Mouse (Mus musculus): ENCODE measurements around the gene Abtb1. TPM values are rescaled to one million over a fixed set of nuclear protein-coding genes. Genes with fewer than 3 reads are reported as not detected.

Gene Abtb1
- polyA plus RNA-seq, 1 experiment from 2014 or later = 34.7 TPM

GRCm38 (mm10) chr6:88870594-88870993, 28.8 kb upstream of the Abtb1 start:
- Histone ChIP-seq H3K4me3 (ENCODE audit: low read depth, low read length) (no peak overlapping the region), H3K9ac (no peak overlapping the region), H3K27me3 (ENCODE audit: insufficient read depth, low read length) (peaks cover 10% of the 10 kb centered on the region; the same call in 1 of the 2 replicates), H3K27ac (ENCODE audit: low read depth) (no peak overlapping the region), H3K4me1 (ENCODE audit: insufficient read depth) (no peaks in the 10 kb centered on the region; the same call in 1 of the 2 replicates), H3K9me3 (ENCODE audit: low read depth, low read length) (no peaks in the 10 kb centered on the region), H3K4me2 (no peak overlapping the region), H3K36me3 (ENCODE audit: insufficient read depth) (no peaks in the 10 kb centered on the region)
- 57% methylated on average over 4 of the region's 4 CpGs for whole genome bisulfite sequencing
- ATAC-seq (ENCODE audit: insufficient read depth) = no peak
- no peak for TF ChIP-seq CTCF (IDR thresholded peaks at IDR 0.05; ENCODE audit: low read depth)
- peak; percentile 46 for DNase-seq

- WGBS = 90% methylated on average over 7 of the region's 7 CpGs
These were observed 27.7 kb upstream of the Abtb1 start for GRCm38 (mm10) chr6:88869459-88869858.

GRCm38 (mm10) chr6:88865704-88866103, 23.9 kb upstream of the Abtb1 start:
- WGBS = 85% methylated on average over 7 of the region's 7 CpGs
- no peak overlapping the region for H3K27ac ChIP-seq (ENCODE audit: low read depth)
- DNase-seq = no peak
- H3K4me2 ChIP-seq = no peak overlapping the region
- no peak overlapping the region for H3K9ac ChIP-seq
- no peak for TF ChIP-seq CTCF (IDR thresholded peaks at IDR 0.05; ENCODE audit: low read depth)
- no peak for ATAC-seq (ENCODE audit: insufficient read depth)
- no peaks in the 10 kb centered on the region for H3K4me1 ChIP-seq (ENCODE audit: insufficient read depth)
- no peaks in the 10 kb centered on the region for H3K27me3 ChIP-seq (ENCODE audit: insufficient read depth, low read length)
- peaks cover 16% of the 10 kb centered on the region for H3K36me3 ChIP-seq (ENCODE audit: insufficient read depth)
- H3K9me3 ChIP-seq (ENCODE audit: low read depth, low read length) = no peaks in the 10 kb centered on the region
- no peak overlapping the region for H3K4me3 ChIP-seq (ENCODE audit: low read depth, low read length)

More at GRCm38 (mm10) chr6:88869459-88869858, 27.7 kb upstream of the Abtb1 start:
- H3K27me3 ChIP-seq (ENCODE audit: insufficient read depth, low read length) = peaks cover 9% of the 10 kb centered on the region; the same call in 1 of the 2 replicates
- TF ChIP-seq CTCF (IDR thresholded peaks at IDR 0.05; ENCODE audit: low read depth) = no peak
- no peak for ATAC-seq (ENCODE audit: insufficient read depth)
- no peaks in the 10 kb centered on the region for H3K9me3 ChIP-seq (ENCODE audit: low read depth, low read length)
- H3K4me1 ChIP-seq (ENCODE audit: insufficient read depth) = no peaks in the 10 kb centered on the region; the same call in 1 of the 2 replicates
- H3K4me2 ChIP-seq = no peak overlapping the region
- no peak overlapping the region for H3K9ac ChIP-seq
- peaks cover 4% of the 10 kb centered on the region; the same call in 1 of the 2 replicates for H3K36me3 ChIP-seq (ENCODE audit: insufficient read depth)
- H3K4me3 ChIP-seq (ENCODE audit: low read depth, low read length) = no peak overlapping the region
- DNase-seq = no peak
- H3K27ac ChIP-seq (ENCODE audit: low read depth) = no peak overlapping the region

GRCm38 (mm10) chr6:88860914-88861313, 19.1 kb upstream of the Abtb1 start:
- WGBS = 12% methylated on average over 2 of the region's 2 CpGs
- no peak for ATAC-seq (ENCODE audit: insufficient read depth)

GRCm38 (mm10) chr6:88858341-88858740, 16.6 kb upstream of the Abtb1 start:
- H3K36me3 ChIP-seq (ENCODE audit: insufficient read depth) = peaks cover 6% of the 10 kb centered on the region; the same call in 1 of the 2 replicates
- no peaks in the 10 kb centered on the region for H3K9me3 ChIP-seq (ENCODE audit: low read depth, low read length)
- no peak for TF ChIP-seq CTCF (IDR thresholded peaks at IDR 0.05; ENCODE audit: low read depth)
- no peak overlapping the region for H3K9ac ChIP-seq
- H3K4me1 ChIP-seq (ENCODE audit: insufficient read depth) = no peaks in the 10 kb centered on the region
- no peak overlapping the region for H3K4me2 ChIP-seq
- ATAC-seq (ENCODE audit: insufficient read depth) = no peak
- H3K27me3 ChIP-seq (ENCODE audit: insufficient read depth, low read length) = no peaks in the 10 kb centered on the region
- WGBS = 74% methylated on average over 7 of the region's 7 CpGs
- DNase-seq = no peak
- no peak overlapping the region for H3K4me3 ChIP-seq (ENCODE audit: low read depth, low read length)
- no peak overlapping the region for H3K27ac ChIP-seq (ENCODE audit: low read depth)

More at GRCm38 (mm10) chr6:88860914-88861313, 19.1 kb upstream of the Abtb1 start:
- no peak overlapping the region for H3K4me3 ChIP-seq (ENCODE audit: low read depth, low read length)
- H3K36me3 ChIP-seq (ENCODE audit: insufficient read depth) = peaks cover 16% of the 10 kb centered on the region
- H3K4me1 ChIP-seq (ENCODE audit: insufficient read depth) = no peaks in the 10 kb centered on the region
- no peaks in the 10 kb centered on the region for H3K27me3 ChIP-seq (ENCODE audit: insufficient read depth, low read length)
- no peak overlapping the region for H3K27ac ChIP-seq (ENCODE audit: low read depth)
- no peak overlapping the region for H3K9ac ChIP-seq
- no peak overlapping the region for H3K4me2 ChIP-seq
- TF ChIP-seq CTCF (IDR thresholded peaks at IDR 0.05; ENCODE audit: low read depth) = peak; percentile 76
- H3K9me3 ChIP-seq (ENCODE audit: low read depth, low read length) = no peaks in the 10 kb centered on the region
- peak; percentile 80 for DNase-seq

GRCm38 (mm10) chr6:88857830-88858229, 16.0 kb upstream of the Abtb1 start:
- no peak overlapping the region for H3K9ac ChIP-seq
- no peak for ATAC-seq (ENCODE audit: insufficient read depth)
- H3K36me3 ChIP-seq (ENCODE audit: insufficient read depth) = peaks cover 1% of the 10 kb centered on the region; the same call in 1 of the 2 replicates
- no peak overlapping the region for H3K4me3 ChIP-seq (ENCODE audit: low read depth, low read length)
- no peaks in the 10 kb centered on the region for H3K27me3 ChIP-seq (ENCODE audit: insufficient read depth, low read length)
- WGBS = 78% methylated on average over 6 of the region's 6 CpGs
- no peak overlapping the region for H3K27ac ChIP-seq (ENCODE audit: low read depth)
- H3K9me3 ChIP-seq (ENCODE audit: low read depth, low read length) = no peaks in the 10 kb centered on the region
- H3K4me1 ChIP-seq (ENCODE audit: insufficient read depth) = no peaks in the 10 kb centered on the region
- no peak overlapping the region for H3K4me2 ChIP-seq
- no peak for TF ChIP-seq CTCF (IDR thresholded peaks at IDR 0.05; ENCODE audit: low read depth)
- DNase-seq = no peak

GRCm38 (mm10) chr6:88857249-88857648, 15.5 kb upstream of the Abtb1 start:
- H3K9ac ChIP-seq = no peak overlapping the region
- H3K4me2 ChIP-seq = no peak overlapping the region
- no peaks in the 10 kb centered on the region for H3K4me1 ChIP-seq (ENCODE audit: insufficient read depth)
- WGBS = 35% methylated on average over 9 of the region's 9 CpGs
- TF ChIP-seq CTCF (IDR thresholded peaks at IDR 0.05; ENCODE audit: low read depth) = 0 out of 2 replicates have a peak, but pooled peaks have one; percentile 12
- DNase-seq (peak; percentile 32), ATAC-seq (ENCODE audit: insufficient read depth) (no peak)
- no peak overlapping the region for H3K4me3 ChIP-seq (ENCODE audit: low read depth, low read length)
- H3K27ac ChIP-seq (ENCODE audit: low read depth) = no peak overlapping the region
- H3K27me3 ChIP-seq (ENCODE audit: insufficient read depth, low read length) = no peaks in the 10 kb centered on the region
- no peaks in the 10 kb centered on the region for H3K36me3 ChIP-seq (ENCODE audit: insufficient read depth)
- no peaks in the 10 kb centered on the region for H3K9me3 ChIP-seq (ENCODE audit: low read depth, low read length)
